Mouse (Mus musculus) retina, postnatal 7 days (tissue): Measurements from ENCODE around the gene Sh3pxd2a.

ENCODE experiments used
- DNase-seq: peaks from one replicate; pipeline ENCODE4 v3.0.0-alpha.2; 2012; ENCODE audit warnings: low read depth, low spot score

Sh3pxd2a gene

GRCm38 (mm10) chr19:47464304-47465241 is at the start of gene Sh3pxd2a:
Gene Sh3pxd2a, minus strand, starts transcription at chr19:47464401.
- peak; percentile 51 for DNase-seq

- DNase-seq = no peak
Measured at GRCm38 (mm10) chr19:47513618-47513897, 49.4 kb upstream of the Sh3pxd2a start.

GRCm38 (mm10) chr19:47512794-47513617 is 48.8 kb upstream of the Sh3pxd2a start:
- no peak for DNase-seq

GRCm38 (mm10) chr19:47511958-47512357 is 47.8 kb upstream of the Sh3pxd2a start:
- DNase-seq = no peak

GRCm38 (mm10) chr19:47511294-47511675 is 47.1 kb upstream of the Sh3pxd2a start:
- DNase-seq = no peak

- no peak for DNase-seq
Measured at GRCm38 (mm10) chr19:47510473-47511293, 46.5 kb upstream of the Sh3pxd2a start.

GRCm38 (mm10) chr19:47510135-47510472 is 45.9 kb upstream of the Sh3pxd2a start:
- no peak for DNase-seq

GRCm38 (mm10) chr19:47508771-47509281 is 44.6 kb upstream of the Sh3pxd2a start:
- no peak for DNase-seq

- no peak for DNase-seq
Measured at GRCm38 (mm10) chr19:47508191-47508590, 44.0 kb upstream of the Sh3pxd2a start.

- no peak for DNase-seq
Measured at GRCm38 (mm10) chr19:47507128-47508121, 43.2 kb upstream of the Sh3pxd2a start.

GRCm38 (mm10) chr19:47503625-47504024 is 39.4 kb upstream of the Sh3pxd2a start:
- DNase-seq = peak; percentile 47

- peak; percentile 50 for DNase-seq
Measured at GRCm38 (mm10) chr19:47502563-47502962, 38.4 kb upstream of the Sh3pxd2a start.

GRCm38 (mm10) chr19:47500389-47501011 is 36.3 kb upstream of the Sh3pxd2a start:
- DNase-seq = no peak

- DNase-seq = no peak
Measured at GRCm38 (mm10) chr19:47499841-47500240, 35.6 kb upstream of the Sh3pxd2a start.

- no peak for DNase-seq
Measured at GRCm38 (mm10) chr19:47498942-47499341, 34.7 kb upstream of the Sh3pxd2a start.

- no peak for DNase-seq
Measured at GRCm38 (mm10) chr19:47497736-47498135, 33.5 kb upstream of the Sh3pxd2a start.

GRCm38 (mm10) chr19:47497313-47497712 is 33.1 kb upstream of the Sh3pxd2a start:
- no peak for DNase-seq

GRCm38 (mm10) chr19:47493017-47493997 is 29.1 kb upstream of the Sh3pxd2a start:
- DNase-seq = no peak

GRCm38 (mm10) chr19:47492422-47492821 is 28.2 kb upstream of the Sh3pxd2a start:
- no peak for DNase-seq
